Mouse (Mus musculus): ENCODE measurements around the gene Ttll9. TPM values are rescaled to one million over a fixed set of nuclear protein-coding genes. Genes with fewer than 3 reads are reported as not detected.

Ttll9 gene
- polyA plus RNA-seq, 1 experiment from 2014 or later = 5.3 TPM

DNA sequence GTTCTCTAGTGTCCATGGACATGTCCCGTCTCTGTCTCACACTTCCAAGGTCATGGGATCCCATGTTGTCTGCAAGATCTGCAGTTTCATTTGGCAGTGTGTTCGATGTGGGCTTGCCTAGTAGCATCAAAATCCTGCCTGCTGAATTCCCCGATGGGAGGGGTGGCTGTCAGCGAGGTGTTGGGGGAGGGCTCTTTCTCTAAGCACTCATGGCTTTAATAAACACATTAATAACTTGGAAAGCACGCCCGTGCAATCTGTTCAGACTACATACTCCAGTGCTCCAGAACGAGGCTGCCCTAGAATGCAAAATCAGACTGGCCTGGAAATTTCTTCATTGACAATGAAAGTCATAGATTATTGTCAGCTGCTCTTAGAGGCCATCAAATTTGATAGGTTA, 15.2 kb upstream of the Ttll9 start:
- 56% methylated on average over 7 of the region's 7 CpGs for WGBS
- no peak for ATAC-seq (ENCODE audit: low FRiP score, low TSS enrichment)
- Histone ChIP-seq H3K4me3 (replicated peaks; ENCODE audit: low read depth, low read length) (no peak overlapping the region), H3K4me2 (ENCODE audit: low read length) (no peak overlapping the region), H3K4me1 (ENCODE audit: control insufficient read depth, insufficient read depth, low read length) (peaks cover 17% of the 10 kb centered on the region; the same call in 1 of the 2 replicates), H3K27me3 (ENCODE audit: control insufficient read depth, insufficient read depth, low read length) (peaks cover 42% of the 10 kb centered on the region), H3K36me3 (ENCODE audit: control insufficient read depth, insufficient read depth, low read length) (no peaks in the 10 kb centered on the region), H3K27ac (replicated peaks; ENCODE audit: low read depth, low read length) (no peak overlapping the region), H3K9ac (replicated peaks; ENCODE audit: low read length) (no peak overlapping the region), H3K9me3 (ENCODE audit: control insufficient read depth, low read length) (no peaks in the 10 kb centered on the region)
- DNase-seq = no peak

DNA sequence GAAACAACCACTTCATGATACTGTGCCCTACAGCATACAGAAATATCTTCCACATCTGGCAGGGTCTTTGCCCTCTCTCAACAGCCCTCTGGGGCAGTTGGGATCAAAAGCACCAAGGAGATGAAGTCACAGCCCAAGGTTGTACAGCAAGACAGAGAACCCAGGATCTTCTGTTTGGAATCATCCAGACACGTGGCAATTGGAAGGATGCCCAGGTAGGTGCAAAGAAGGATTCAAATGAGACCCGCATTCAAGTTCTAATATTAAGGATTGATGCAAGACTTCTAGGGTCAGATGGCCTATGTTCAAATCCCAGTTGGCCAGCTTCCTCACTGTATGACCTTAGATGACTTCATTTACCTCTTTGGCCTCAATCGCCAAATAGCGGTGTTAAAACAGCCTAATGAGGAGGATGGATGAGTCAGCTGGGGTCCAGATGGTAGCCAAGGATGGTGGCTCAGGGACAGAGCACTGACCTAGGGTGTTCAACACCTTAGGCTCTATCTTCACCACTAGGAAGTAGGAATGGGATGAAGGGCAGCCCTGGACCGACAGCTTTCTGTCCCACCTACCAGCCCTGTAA, 13.8 kb upstream of the Ttll9 start:
- peaks cover 28% of the 10 kb centered on the region for H3K27me3 ChIP-seq (ENCODE audit: control insufficient read depth, insufficient read depth, low read length)
- 90% methylated on average over 5 of the region's 5 CpGs for WGBS

DNA sequence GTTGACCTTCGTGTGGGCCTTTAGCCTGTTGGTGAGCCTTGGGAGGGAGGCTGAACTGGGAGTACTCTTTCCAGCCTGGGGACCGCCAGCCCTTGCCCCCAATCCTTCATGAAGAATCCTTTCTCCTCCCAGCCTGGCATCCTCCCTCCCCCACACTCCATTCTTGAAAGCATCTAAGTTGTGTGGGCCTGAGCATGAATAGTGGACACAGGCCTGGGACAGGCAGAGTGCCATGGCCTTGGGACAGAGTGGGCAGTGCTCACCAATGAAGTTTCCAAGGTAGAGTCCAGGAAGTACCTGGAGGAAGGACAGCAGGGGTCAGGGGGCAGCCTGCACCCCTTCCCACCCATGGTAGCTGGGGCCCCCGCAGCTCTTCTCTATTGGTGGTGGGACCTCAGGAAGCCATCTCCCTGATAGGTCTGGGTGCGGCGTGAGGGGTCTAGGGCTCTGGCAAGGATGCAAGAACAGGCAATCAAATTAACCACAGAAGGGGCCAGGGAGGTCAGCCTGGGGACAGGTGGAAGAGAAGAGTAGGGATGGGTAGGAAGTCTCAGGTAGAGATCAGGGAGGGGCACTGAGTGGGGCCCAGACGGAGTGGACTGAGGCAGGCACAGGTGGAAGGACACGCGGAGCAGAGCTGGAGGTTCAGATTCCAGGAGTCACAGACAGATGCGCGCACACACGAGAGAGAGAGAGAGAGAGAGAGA, 11.8 kb upstream of the Ttll9 start:
- Histone ChIP-seq H3K27me3 (ENCODE audit: control insufficient read depth, insufficient read depth, low read length) (peaks cover 9% of the 10 kb centered on the region; the same call in 1 of the 2 replicates), H3K9me3 (ENCODE audit: control insufficient read depth, low read length) (no peaks in the 10 kb centered on the region), H3K36me3 (ENCODE audit: control insufficient read depth, insufficient read depth, low read length) (no peaks in the 10 kb centered on the region), H3K9ac (replicated peaks; ENCODE audit: low read length) (peak overlapping the region; percentile 88; the same call in 1 of the 2 replicates), H3K4me2 (ENCODE audit: low read length) (peak overlapping the region; percentile 85), H3K4me3 (replicated peaks; ENCODE audit: low read depth, low read length) (peak overlapping the region; percentile 78), H3K27ac (replicated peaks; ENCODE audit: low read depth, low read length) (no peak overlapping the region), H3K4me1 (ENCODE audit: control insufficient read depth, insufficient read depth, low read length) (peaks cover 17% of the 10 kb centered on the region; the same call in 1 of the 2 replicates)
- DNase-seq (no peak), ATAC-seq (ENCODE audit: low FRiP score, low TSS enrichment) (no peak)
- WGBS = 36% methylated on average over 11 of the region's 11 CpGs

More for the DNA sequence above, 13.8 kb upstream of the Ttll9 start:
- H3K4me2 ChIP-seq (ENCODE audit: low read length) = no peak overlapping the region
- no peaks in the 10 kb centered on the region for H3K9me3 ChIP-seq (ENCODE audit: control insufficient read depth, low read length)
- no peak overlapping the region for H3K9ac ChIP-seq (replicated peaks; ENCODE audit: low read length)
- ATAC-seq (ENCODE audit: low FRiP score, low TSS enrichment) = no peak
- no peaks in the 10 kb centered on the region for H3K36me3 ChIP-seq (ENCODE audit: control insufficient read depth, insufficient read depth, low read length)
- no peak for DNase-seq
- H3K4me3 ChIP-seq (replicated peaks; ENCODE audit: low read depth, low read length) = no peak overlapping the region
- no peak overlapping the region for H3K27ac ChIP-seq (replicated peaks; ENCODE audit: low read depth, low read length)
- H3K4me1 ChIP-seq (ENCODE audit: control insufficient read depth, insufficient read depth, low read length) = peaks cover 12% of the 10 kb centered on the region; the same call in 1 of the 2 replicates

DNA sequence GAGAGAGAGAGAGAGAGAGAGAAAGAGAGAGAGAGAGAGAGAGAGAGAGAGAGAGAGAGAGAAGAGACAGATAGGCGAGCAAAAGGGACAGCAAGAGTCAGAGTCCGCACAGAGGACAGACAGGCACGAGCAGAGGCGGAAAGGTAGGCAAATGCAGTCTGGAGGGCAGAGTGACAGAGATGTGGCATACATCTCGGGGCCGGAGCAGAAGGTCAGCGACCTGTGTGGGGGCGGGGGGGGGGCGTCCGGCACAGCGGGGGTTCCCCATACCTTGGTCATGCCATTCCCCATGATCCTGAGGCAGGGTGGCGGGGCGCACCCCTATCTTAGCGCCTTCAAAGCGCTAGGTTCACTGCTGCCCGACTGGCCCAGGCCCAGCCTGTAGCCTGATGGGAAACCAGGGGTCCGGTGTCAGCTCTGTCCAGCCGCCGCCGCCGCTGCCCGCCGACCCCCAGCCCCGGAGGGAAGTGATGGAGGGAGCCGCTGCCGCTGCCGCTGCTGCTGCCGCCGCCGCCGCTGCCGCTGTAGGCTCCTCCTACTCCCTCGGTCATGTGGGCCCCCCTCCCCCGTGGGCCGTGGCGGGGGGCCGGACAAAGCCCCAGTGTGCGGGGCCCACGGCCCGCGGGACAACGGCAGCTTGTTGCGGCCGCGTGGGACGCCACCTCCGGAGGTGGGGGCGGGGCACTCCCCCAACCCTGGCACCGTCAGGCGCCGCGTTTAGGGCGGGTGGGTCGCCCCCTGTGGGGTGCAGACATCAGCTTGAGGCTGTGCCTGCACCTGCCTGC, 11.0 kb upstream of the Ttll9 start, which contains the start of gene Dusp15:
Dusp15 (minus strand) TSS at position 634 of the 785 bp plus-strand sequence.
- Histone ChIP-seq H3K4me1 (ENCODE audit: control insufficient read depth, insufficient read depth, low read length) (peaks cover 17% of the 10 kb centered on the region; the same call in 1 of the 2 replicates), H3K9ac (replicated peaks; ENCODE audit: low read length) (peak within 1 kb of the TSS; percentile 88), H3K36me3 (ENCODE audit: control insufficient read depth, insufficient read depth, low read length) (no peaks in the 10 kb centered on the region), H3K4me3 (replicated peaks; ENCODE audit: low read depth, low read length) (peak within 1 kb of the TSS; percentile 78), H3K4me2 (ENCODE audit: low read length) (peak within 1 kb of the TSS; percentile 85), H3K27ac (replicated peaks; ENCODE audit: low read depth, low read length) (peak within 1 kb of the TSS; percentile 80), H3K27me3 (ENCODE audit: control insufficient read depth, insufficient read depth, low read length) (0 out of 2 replicates have a peak, but pooled peaks cover 5% of the 10 kb centered on the region), H3K9me3 (ENCODE audit: control insufficient read depth, low read length) (no peaks in the 10 kb centered on the region)
- under 1% methylated on average over 47 of the region's 54 CpGs for WGBS
- DNase-seq = peak; percentile 87
- ATAC-seq (ENCODE audit: low FRiP score, low TSS enrichment) = peak; percentile 86

DNA sequence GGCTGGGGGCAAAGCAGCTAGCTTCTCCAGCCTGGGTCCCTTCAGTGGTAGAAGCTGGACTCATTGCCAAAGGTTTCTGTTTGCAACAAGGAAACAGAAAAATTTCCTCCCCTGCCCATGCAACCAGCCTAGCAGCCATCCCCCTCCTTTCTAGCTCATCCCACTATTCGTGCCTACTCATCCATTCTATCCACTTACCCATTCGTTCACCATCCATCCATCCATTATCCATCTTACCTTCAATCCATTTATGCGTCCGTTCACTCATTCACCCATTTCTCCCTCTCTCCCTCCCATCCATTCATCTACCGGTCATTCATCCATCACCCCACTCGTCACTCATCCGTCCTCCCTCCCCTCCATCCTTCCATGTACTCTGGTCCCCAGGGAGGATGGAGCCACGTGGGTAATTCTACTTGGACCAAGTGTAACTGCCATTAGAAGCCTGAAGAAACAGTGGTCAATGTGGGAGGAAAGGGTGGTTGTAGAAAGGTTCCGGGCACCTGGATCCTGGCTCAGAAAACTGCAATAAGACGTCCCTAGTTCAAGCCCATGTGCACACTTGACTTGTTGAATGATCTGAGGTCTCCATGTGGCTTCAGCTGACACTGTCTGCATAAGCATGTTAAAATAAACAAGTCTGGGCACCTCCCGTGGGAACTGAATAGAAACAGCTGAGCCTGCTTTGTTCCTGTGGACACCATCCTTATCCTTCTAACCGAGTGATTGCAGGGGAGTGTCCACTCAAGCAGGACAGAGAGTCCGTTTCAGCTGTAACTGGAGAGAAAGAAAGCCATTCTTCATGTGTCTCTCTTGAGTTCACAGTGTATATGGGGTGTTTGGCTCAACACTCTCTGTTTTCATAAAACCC, 10.2 kb upstream of the Ttll9 start:
- peak overlapping the region; percentile 78 for H3K4me3 ChIP-seq (replicated peaks; ENCODE audit: low read depth, low read length)
- H3K9me3 ChIP-seq (ENCODE audit: control insufficient read depth, low read length) = no peaks in the 10 kb centered on the region
- H3K4me2 ChIP-seq (ENCODE audit: low read length) = peak overlapping the region; percentile 85
- peak overlapping the region; percentile 80 for H3K27ac ChIP-seq (replicated peaks; ENCODE audit: low read depth, low read length)
- ATAC-seq (ENCODE audit: low FRiP score, low TSS enrichment) (peak; percentile 21; the same call in 1 of the 2 replicates), DNase-seq (peak; percentile 75)
- 0 out of 2 replicates have a peak, but pooled peaks cover 5% of the 10 kb centered on the region for H3K27me3 ChIP-seq (ENCODE audit: control insufficient read depth, insufficient read depth, low read length)
- H3K9ac ChIP-seq (replicated peaks; ENCODE audit: low read length) = peak overlapping the region; percentile 88
- WGBS = 10% methylated on average over 13 of the region's 13 CpGs
- H3K4me1 ChIP-seq (ENCODE audit: control insufficient read depth, insufficient read depth, low read length) = peaks cover 17% of the 10 kb centered on the region; the same call in 1 of the 2 replicates
- no peaks in the 10 kb centered on the region for H3K36me3 ChIP-seq (ENCODE audit: control insufficient read depth, insufficient read depth, low read length)

DNA sequence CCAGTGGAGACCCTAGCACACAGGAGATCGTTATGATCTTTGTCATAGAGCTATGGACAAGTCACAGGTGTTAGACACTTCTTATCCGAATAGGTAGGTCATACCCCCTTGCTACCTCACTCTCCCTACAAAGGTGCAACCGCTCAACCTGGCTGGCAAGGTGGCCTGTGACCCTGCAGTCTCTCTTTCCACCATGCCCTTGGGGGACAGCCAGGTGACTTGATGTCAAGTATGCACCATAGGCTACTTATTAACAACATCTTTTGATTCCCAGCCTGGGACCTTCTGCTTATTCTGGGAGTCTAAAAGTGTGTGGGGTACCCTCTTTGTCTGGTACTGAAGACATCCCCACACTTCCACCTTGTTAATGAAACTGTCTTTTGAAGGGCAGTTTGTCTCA, 4.2 kb upstream of the Ttll9 start:
- no peak overlapping the region for H3K27ac ChIP-seq (replicated peaks; ENCODE audit: low read depth, low read length)
- H3K4me1 ChIP-seq (ENCODE audit: control insufficient read depth, insufficient read depth, low read length) = peaks cover 11% of the 10 kb centered on the region; the same call in 1 of the 2 replicates
- no peak overlapping the region for H3K4me2 ChIP-seq (ENCODE audit: low read length)
- H3K36me3 ChIP-seq (ENCODE audit: control insufficient read depth, insufficient read depth, low read length) = no peaks in the 10 kb centered on the region
- ATAC-seq (ENCODE audit: low FRiP score, low TSS enrichment) (no peak), DNase-seq (no peak)
- H3K27me3 ChIP-seq (ENCODE audit: control insufficient read depth, insufficient read depth, low read length) = 0 out of 2 replicates have a peak, but pooled peaks cover 3% of the 10 kb centered on the region
- no peak overlapping the region for H3K4me3 ChIP-seq (replicated peaks; ENCODE audit: low read depth, low read length)
- H3K9me3 ChIP-seq (ENCODE audit: control insufficient read depth, low read length) = no peaks in the 10 kb centered on the region
- WGBS = 74% methylated on average over 3 of the region's 3 CpGs
- no peak overlapping the region for H3K9ac ChIP-seq (replicated peaks; ENCODE audit: low read length)

DNA sequence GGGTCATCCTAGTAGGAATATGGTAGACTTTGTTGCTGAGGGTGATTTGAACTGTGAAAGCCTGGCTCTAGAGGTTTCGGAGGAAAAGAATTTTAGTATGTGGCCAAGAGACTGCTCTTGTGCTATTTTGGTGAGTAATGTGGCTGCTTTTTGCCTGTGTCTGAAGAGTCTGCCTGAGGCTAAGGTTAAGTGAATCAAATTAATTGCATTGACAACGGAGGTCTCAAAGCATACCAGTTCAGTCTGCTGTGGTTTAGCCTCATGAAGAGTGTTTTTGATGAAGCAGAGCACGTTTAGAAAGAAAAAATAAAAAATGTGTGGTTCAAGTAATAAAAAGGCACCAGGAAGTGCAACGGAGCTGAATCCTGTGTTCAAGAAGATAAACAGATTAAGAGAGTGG, 3.3 kb downstream of the Ttll9 start:
- no peaks in the 10 kb centered on the region for H3K36me3 ChIP-seq (ENCODE audit: control insufficient read depth, insufficient read depth, low read length)
- H3K27ac ChIP-seq (replicated peaks; ENCODE audit: low read depth, low read length) = no peak overlapping the region
- ATAC-seq (ENCODE audit: low FRiP score, low TSS enrichment) (no peak), DNase-seq (no peak)
- no peak overlapping the region for H3K4me3 ChIP-seq (replicated peaks; ENCODE audit: low read depth, low read length)
- WGBS = 75% methylated on average over 4 of the region's 4 CpGs
- H3K4me1 ChIP-seq (ENCODE audit: control insufficient read depth, insufficient read depth, low read length) = peaks cover 6% of the 10 kb centered on the region; the same call in 1 of the 2 replicates
- no peak overlapping the region for H3K9ac ChIP-seq (replicated peaks; ENCODE audit: low read length)
- H3K4me2 ChIP-seq (ENCODE audit: low read length) = no peak overlapping the region
- no peaks in the 10 kb centered on the region for H3K27me3 ChIP-seq (ENCODE audit: control insufficient read depth, insufficient read depth, low read length)
- H3K9me3 ChIP-seq (ENCODE audit: control insufficient read depth, low read length) = no peaks in the 10 kb centered on the region

DNA sequence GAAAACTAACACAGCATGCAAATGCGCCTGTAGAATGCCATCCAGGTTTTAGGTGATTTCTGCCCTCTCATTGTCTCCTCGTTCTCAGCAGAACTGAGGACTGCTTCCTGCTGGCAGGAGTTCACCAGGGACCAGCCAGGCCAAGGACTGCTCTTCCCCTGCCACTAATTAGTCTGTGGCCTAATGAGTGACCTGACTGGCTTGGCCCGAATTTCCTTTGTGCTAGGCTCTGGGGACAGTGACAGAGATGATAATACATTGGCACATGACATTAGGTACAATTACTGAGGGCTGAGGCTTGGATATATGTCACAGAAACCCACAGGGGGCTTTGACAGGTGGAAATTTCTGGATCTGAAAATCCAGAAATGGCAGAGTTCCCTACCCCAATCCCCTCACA, 14.7 kb downstream of the Ttll9 start:
- no peak for DNase-seq
- Histone ChIP-seq H3K27me3 (ENCODE audit: control insufficient read depth, insufficient read depth, low read length) (no peaks in the 10 kb centered on the region), H3K4me1 (ENCODE audit: control insufficient read depth, insufficient read depth, low read length) (no peaks in the 10 kb centered on the region), H3K4me3 (replicated peaks; ENCODE audit: low read depth, low read length) (no peak overlapping the region), H3K27ac (replicated peaks; ENCODE audit: low read depth, low read length) (no peak overlapping the region), H3K9me3 (ENCODE audit: control insufficient read depth, low read length) (no peaks in the 10 kb centered on the region), H3K9ac (replicated peaks; ENCODE audit: low read length) (no peak overlapping the region), H3K4me2 (ENCODE audit: low read length) (no peak overlapping the region), H3K36me3 (ENCODE audit: control insufficient read depth, insufficient read depth, low read length) (no peaks in the 10 kb centered on the region)
- no peak for ATAC-seq (ENCODE audit: low FRiP score, low TSS enrichment)
- WGBS = 64% methylated on average over 3 of the region's 3 CpGs

All from midbrain, embryonic 14.5 days (tissue).